Mouse (Mus musculus) midbrain, embryonic 14.5 days (tissue): ENCODE measurements around the gene Dnajc16. TPM values are rescaled to one million over a fixed set of nuclear protein-coding genes. Genes with fewer than 3 reads are reported as not detected.

Experiments used
- ATAC-seq: fragments of 200-750 bp; cut with Nextera tagmentation; 2 replicates; pipeline ENCODE4 v1.8.0; 2017; ENCODE audit warnings: moderate number of reproducible peaks, moderate library complexity; ENCODE audit not compliant: low FRiP score, low TSS enrichment
- DNase-seq: peaks from one replicate; pipeline ENCODE4 v3.0.0-alpha.2; 2015
- H3K27ac ChIP-seq: fragments of 300-500 bp; sonication (generic); replicated peaks from 2 replicates; pipeline ENCODE4 v1.5.1; 2014; ENCODE audit warnings: mild to moderate bottlenecking, low read depth, low read length, moderate library complexity
- H3K27me3 ChIP-seq: fragments of 300-500 bp; sonication (generic); 2 replicates; pipeline ENCODE4 v1.6.1; 2014; ENCODE audit warnings: low read length, control low read depth, mixed read lengths; ENCODE audit not compliant: control insufficient read depth, insufficient read depth
- H3K36me3 ChIP-seq: fragments of 300-500 bp; sonication (generic); 2 replicates; pipeline ENCODE4 v1.6.1; 2014; ENCODE audit warnings: low read length, control low read depth; ENCODE audit not compliant: control insufficient read depth, insufficient read depth
- H3K4me1 ChIP-seq: fragments of 300-500 bp; sonication (generic); 2 replicates; pipeline ENCODE4 v1.6.1; 2014; ENCODE audit warnings: mild to moderate bottlenecking, antibody characterized with exemption, low read length, control low read depth; ENCODE audit not compliant: control insufficient read depth, insufficient read depth
- H3K4me2 ChIP-seq: fragments of 300-500 bp; sonication (generic); 2 replicates; pipeline ENCODE4 v1.6.1; 2014; ENCODE audit warnings: mild to moderate bottlenecking, low read length, moderate library complexity
- H3K4me3 ChIP-seq: fragments of 300-500 bp; sonication (generic); replicated peaks from 2 replicates; pipeline ENCODE4 v1.5.1; 2014; ENCODE audit warnings: low read depth, low read length
- H3K9ac ChIP-seq: fragments of 300-500 bp; sonication (generic); replicated peaks from 2 replicates; pipeline ENCODE4 v1.6.1; 2014; ENCODE audit warnings: mild to moderate bottlenecking, low read length, moderate library complexity
- H3K9me3 ChIP-seq: fragments of 300-500 bp; sonication (generic); 2 replicates; pipeline ENCODE4 v1.6.1; 2016; ENCODE audit warnings: low read length, control low read depth, mixed read lengths; ENCODE audit not compliant: control insufficient read depth
- WGBS: fragments of 180-500 bp; shearing (Covaris S2); extraction: QIAGEN DNeasy Blood & Tissue Kit; methylation state at CpG from one replicate; pipeline ENCODE4 v1.1.7; 2014; 5-methylcytosine and 5-hydroxymethylcytosine counted together
- polyA plus RNA-seq: library from polyadenylated mRNA; unstranded; fragments of >200 nt; fragmentation: Nextera tagmentation; extraction: Ambion mirVana; gene quantifications from 2 replicates; pipeline ENCODE4 v1.2.1, GENCODE M21; 2014

Gene Dnajc16
- polyA plus RNA-seq, 1 experiment from 2014 or later, result 6.0 TPM

DNA sequence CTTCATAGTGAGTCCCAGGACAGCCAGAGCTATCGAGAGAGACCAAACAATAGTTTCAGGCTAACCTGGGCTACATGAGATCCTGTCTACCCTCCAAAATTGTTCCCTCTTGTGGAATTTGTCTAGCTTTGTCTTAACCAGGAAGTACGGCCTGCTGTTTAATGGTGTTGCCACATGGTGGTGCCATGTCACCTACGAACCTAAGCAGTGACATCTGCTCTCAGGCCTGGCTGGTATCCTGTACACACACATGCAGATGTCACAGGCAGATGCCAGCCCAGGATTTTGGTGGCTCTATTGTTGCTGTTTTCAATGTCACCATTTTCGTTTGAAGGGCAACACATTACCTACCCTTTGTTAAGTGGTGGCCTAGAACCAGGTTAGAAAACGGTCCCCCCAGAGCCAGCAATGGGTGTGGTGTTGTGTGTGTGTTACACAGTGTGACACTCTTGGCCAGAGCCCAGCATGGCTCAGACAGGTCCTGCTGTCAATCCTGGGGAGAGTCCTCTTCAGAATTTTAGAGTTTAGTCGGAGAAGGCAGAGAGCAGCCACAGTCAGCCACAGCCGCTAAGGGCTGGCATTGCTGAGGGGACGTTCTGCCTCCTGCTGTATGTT, 19.2 kb upstream of the Dnajc16 start:
- WGBS, result 78% methylated on average over 8 of the region's 8 CpGs
- Histone ChIP-seq H3K9ac (no peak overlapping the region), H3K27ac (peak overlapping the region; percentile 22; the same call in 1 of the 2 replicates), H3K9me3 (no peaks in the 10 kb centered on the region), H3K4me1 (no peaks in the 10 kb centered on the region), H3K36me3 (peaks cover 89% of the 10 kb centered on the region), H3K4me2 (no peak overlapping the region), H3K4me3 (no peak overlapping the region), H3K27me3 (no peaks in the 10 kb centered on the region)
- ATAC-seq, result peak; percentile 57; the same call in 1 of the 2 replicates
- DNase-seq, result peak; percentile 80

DNA sequence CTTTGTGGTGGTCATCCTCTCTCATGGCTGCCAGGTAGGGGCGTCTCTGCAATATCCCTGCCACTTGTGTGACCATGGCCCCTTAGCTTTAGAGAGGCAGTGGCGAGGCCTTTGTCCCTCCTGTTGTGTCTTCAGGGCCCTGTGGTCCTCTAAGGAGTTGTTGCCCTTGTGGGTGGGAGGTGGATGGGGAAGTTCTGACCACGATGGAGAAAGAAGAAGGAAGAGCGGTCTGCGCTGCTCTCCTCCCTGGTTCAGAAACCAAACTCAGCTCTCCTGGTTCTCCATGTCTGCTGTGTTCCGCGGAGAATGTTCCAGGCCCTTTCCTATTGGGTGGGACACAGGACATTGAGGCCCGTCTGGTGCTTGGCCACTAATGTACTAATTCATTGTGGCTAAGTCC, 15.2 kb upstream of the Dnajc16 start:
- DNase-seq, result no peak
- H3K36me3 ChIP-seq, result peaks cover 77% of the 10 kb centered on the region

DNA sequence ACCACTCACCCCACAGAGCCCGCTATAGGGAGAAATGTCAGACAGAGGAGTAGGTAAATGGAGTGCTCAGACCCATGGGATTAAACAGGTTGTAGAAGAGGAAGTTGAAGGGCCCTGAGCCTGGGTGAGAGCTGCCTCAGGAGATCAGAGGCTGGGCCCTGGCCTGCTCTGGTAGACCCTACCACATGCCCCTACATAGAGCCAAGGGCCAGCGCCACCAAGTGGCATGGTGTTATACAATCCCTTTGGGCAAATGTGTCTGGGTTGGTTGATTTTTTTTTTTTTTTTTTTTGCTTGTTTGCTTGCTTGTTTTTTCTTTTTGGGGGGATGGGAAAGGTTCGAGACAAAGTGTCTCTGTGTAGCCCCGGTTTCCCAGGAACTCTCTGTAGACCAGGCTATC, 13.4 kb upstream of the Dnajc16 start:
- no peak overlapping the region for H3K4me2 ChIP-seq
- no peaks in the 10 kb centered on the region for H3K4me1 ChIP-seq
- H3K27ac ChIP-seq, result no peak overlapping the region
- no peak overlapping the region for H3K9ac ChIP-seq
- no peaks in the 10 kb centered on the region for H3K27me3 ChIP-seq
- WGBS, result 89% methylated on average over 4 of the region's 4 CpGs
- H3K36me3 ChIP-seq, result peaks cover 62% of the 10 kb centered on the region
- no peaks in the 10 kb centered on the region for H3K9me3 ChIP-seq
- DNase-seq, result no peak
- no peak for ATAC-seq
- no peak overlapping the region for H3K4me3 ChIP-seq

More for the DNA sequence above, 15.2 kb upstream of the Dnajc16 start:
- no peak overlapping the region for H3K9ac ChIP-seq
- H3K9me3 ChIP-seq, result no peaks in the 10 kb centered on the region
- WGBS, result 97% methylated on average over 8 of the region's 8 CpGs
- H3K4me1 ChIP-seq, result no peaks in the 10 kb centered on the region
- no peak overlapping the region for H3K27ac ChIP-seq
- no peak overlapping the region for H3K4me2 ChIP-seq
- H3K4me3 ChIP-seq, result no peak overlapping the region
- no peak for ATAC-seq
- no peaks in the 10 kb centered on the region for H3K27me3 ChIP-seq

DNA sequence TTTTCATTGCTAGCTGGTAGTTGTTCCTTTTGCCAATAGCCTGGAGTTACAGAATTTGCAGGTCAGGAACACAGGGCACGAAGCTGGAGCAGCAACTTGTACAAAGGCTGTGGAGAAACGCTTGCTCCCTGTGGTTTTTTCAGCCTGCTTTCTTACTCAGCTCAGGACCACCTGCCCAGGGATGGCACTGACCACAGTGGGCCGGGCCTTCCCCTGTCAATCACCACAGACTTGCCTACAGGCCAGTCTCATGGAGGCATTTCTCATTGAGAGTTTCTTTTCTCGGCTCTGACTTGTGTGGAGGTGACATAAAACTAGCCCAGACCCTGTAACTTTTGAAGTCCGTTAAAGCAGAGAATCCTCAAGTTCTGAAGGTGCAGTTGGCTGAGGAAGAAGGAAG, 6.8 kb upstream of the Dnajc16 start:
- H3K27me3 ChIP-seq, result no peaks in the 10 kb centered on the region
- H3K27ac ChIP-seq, result no peak overlapping the region
- H3K36me3 ChIP-seq, result peaks cover 13% of the 10 kb centered on the region
- DNase-seq (no peak), ATAC-seq (no peak)
- 96% methylated on average over 5 of the region's 5 CpGs for WGBS
- no peaks in the 10 kb centered on the region for H3K9me3 ChIP-seq
- H3K9ac ChIP-seq, result no peak overlapping the region
- peaks cover 10% of the 10 kb centered on the region; the same call in 1 of the 2 replicates for H3K4me1 ChIP-seq
- H3K4me3 ChIP-seq, result no peak overlapping the region
- no peak overlapping the region for H3K4me2 ChIP-seq

DNA sequence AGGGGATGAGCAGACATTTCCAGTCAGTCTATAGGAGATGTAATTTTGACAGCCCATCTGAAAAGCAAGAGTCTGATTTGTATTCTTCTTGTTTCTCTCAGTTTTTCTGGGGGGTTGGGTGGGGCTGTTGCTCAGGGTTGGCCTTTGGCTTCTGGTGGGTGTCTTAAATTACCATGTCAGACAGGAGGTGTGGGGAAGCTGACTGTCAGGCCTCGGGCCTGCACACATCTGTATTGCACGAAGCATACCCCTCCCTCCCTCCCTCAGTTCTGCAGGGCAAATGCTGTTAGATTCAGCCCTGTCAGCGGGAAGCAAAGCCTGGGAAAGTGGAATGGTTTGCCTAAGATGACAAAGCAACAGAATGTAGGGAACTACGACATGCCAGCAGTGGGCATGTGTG, 6.2 kb upstream of the Dnajc16 start:
- 89% methylated on average over 4 of the region's 4 CpGs for WGBS
- no peak for ATAC-seq

DNA sequence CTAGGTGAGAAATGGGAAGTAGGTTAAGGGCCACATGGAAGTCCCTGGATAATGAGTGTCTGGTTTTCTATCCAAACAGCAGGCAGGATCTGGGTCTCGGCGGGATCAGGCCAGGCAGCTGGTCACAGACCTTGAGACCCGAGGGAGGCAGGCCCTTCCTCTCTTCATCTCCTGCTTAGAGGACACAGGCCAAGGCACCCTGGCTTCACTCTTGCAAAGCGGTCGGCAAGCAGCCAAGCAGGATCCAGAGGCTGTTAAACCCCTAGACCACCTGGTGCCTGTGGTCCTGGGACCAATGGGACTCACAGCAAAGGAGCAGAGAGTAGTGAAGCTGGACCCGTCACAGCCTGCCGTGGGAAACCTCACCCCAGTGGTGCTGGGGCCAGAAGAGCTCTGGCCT, 5.6 kb upstream of the Dnajc16 start:
- no peak overlapping the region for H3K4me3 ChIP-seq
- no peak for ATAC-seq
- peaks cover 10% of the 10 kb centered on the region; the same call in 1 of the 2 replicates for H3K4me1 ChIP-seq
- no peak overlapping the region for H3K4me2 ChIP-seq
- no peaks in the 10 kb centered on the region for H3K27me3 ChIP-seq
- no peaks in the 10 kb centered on the region for H3K9me3 ChIP-seq
- no peak overlapping the region for H3K9ac ChIP-seq
- DNase-seq, result no peak
- 91% methylated on average over 7 of the region's 7 CpGs for WGBS
- H3K27ac ChIP-seq, result no peak overlapping the region
- H3K36me3 ChIP-seq, result peaks cover 13% of the 10 kb centered on the region

More for the DNA sequence above, 6.2 kb upstream of the Dnajc16 start:
- Histone ChIP-seq H3K4me3 (no peak overlapping the region), H3K9ac (no peak overlapping the region), H3K4me2 (no peak overlapping the region), H3K27me3 (no peaks in the 10 kb centered on the region), H3K4me1 (peaks cover 10% of the 10 kb centered on the region; the same call in 1 of the 2 replicates), H3K9me3 (no peaks in the 10 kb centered on the region), H3K27ac (no peak overlapping the region), H3K36me3 (peaks cover 13% of the 10 kb centered on the region)
- no peak for DNase-seq

DNA sequence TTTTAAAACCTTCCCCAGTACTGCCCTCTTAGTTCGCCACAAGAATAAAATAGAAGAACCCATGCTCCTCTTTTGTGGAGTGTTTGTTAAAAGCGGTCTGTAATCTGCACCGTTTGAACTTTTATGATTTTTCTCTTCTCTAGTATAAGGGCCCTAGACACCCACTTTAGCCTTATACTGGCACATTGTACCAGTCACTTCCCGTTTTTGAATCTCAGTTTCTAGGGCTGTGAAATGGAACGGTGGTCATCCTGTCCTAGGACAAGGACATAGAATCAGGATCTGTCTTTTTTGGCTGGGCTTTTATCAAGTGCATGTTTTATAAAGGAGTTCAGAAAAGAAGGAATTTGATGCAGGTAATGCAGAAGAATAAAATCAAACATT, 3.4 kb upstream of the Dnajc16 start:
- 15% methylated on average over 5 of the region's 5 CpGs for WGBS
- Histone ChIP-seq H3K9ac (peak overlapping the region; percentile 70), H3K27ac (peak overlapping the region; percentile 91), H3K27me3 (no peaks in the 10 kb centered on the region), H3K4me1 (peaks cover 16% of the 10 kb centered on the region), H3K9me3 (no peaks in the 10 kb centered on the region), H3K36me3 (peaks cover 13% of the 10 kb centered on the region), H3K4me2 (peak overlapping the region; percentile 69), H3K4me3 (peak overlapping the region; percentile 75)
- no peak for DNase-seq
- ATAC-seq, result no peak

DNA sequence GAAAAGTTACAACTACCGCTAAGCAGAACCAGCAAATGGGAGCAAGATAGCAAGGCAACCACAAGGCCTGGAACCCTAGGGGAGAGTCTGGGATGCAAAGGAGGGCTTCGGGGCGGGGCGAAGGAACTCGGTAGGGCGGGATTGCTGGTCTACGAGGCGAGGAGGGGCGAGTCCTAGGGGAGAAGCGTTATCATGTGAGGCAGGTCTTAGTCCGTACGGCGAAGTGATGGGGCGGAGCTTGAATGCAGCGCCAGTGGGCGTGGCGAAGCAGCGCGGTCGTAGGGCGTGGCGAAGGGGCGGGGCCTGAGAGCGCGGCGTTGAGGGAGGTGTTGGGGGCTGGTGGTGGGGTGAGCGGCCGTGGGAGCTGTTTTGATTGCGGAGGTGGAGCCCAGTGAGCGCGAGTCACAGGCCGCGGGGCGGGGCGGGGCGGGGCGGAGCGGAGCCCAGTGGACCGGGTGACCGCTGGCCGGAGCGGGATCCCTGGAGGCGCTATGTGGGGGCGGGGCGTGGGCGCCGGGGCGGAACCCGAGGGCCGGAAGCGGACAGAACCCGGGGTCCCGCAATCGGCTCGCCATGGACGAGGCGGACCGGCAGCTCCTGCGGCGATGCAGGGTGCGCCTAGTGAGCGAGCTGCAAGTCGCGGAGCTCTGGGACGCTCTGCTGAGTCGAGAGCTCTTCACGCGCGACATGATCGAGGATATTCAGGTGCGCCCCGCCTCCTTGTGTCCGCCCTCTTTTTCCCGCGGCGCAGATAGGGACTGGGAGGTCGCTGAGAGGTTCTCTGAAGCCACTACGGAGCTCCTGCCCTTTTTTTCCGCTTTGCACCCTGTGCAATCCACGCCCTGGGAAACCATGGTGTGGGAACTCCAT, 2.8 kb upstream of the Dnajc16 start, which contains the start of gene Casp9:
Gene Casp9, plus strand, starts transcription at position 331 of the 870 bp plus-strand sequence.
- DNase-seq (peak; percentile 96), ATAC-seq (peak; percentile 78)
- H3K27ac ChIP-seq, result peak within 1 kb of the TSS; percentile 91
- H3K4me2 ChIP-seq, result peak within 1 kb of the TSS; percentile 69
- WGBS, result under 1% methylated on average over 79 of the region's 80 CpGs
- H3K4me1 ChIP-seq, result peaks cover 16% of the 10 kb centered on the region
- peak within 1 kb of the TSS; percentile 70 for H3K9ac ChIP-seq
- no peaks in the 10 kb centered on the region for H3K9me3 ChIP-seq
- no peaks in the 10 kb centered on the region for H3K27me3 ChIP-seq
- H3K4me3 ChIP-seq, result peak within 1 kb of the TSS; percentile 75
- H3K36me3 ChIP-seq, result peaks cover 16% of the 10 kb centered on the region
